Mouse (Mus musculus): ENCODE results near the gene Adamts17. TPM values are rescaled to one million over a fixed set of nuclear protein-coding genes. Genes with fewer than 3 reads are reported as not detected.

The Adamts17 gene
- polyA plus RNA-seq (2014; fragmentation: Illumina TruSeq; extraction: RNeasy Lipid Tissue Mini Kit (QIAGEN cat#74804); ENCODE audit: low read depth, low replicate concordance), result 0.76 TPM

GRCm38 (mm10) chr7:66839463-66840007 lies at the start of gene Adamts17:
Gene Adamts17 (plus strand): TSS chr7:66839735.

Other genes starting within 250 kb of the Adamts17 start
- gene Asb7, start 150.1 kb upstream of the Adamts17 start, polyA plus RNA-seq (2014; fragmentation: Illumina TruSeq; extraction: RNeasy Lipid Tissue Mini Kit (QIAGEN cat#74804); ENCODE audit: low read depth, low replicate concordance), result 11.6 TPM
- gene Lins1, start 149.8 kb upstream of the Adamts17 start, polyA plus RNA-seq (2014; fragmentation: Illumina TruSeq; extraction: RNeasy Lipid Tissue Mini Kit (QIAGEN cat#74804); ENCODE audit: low read depth, low replicate concordance), result 14.3 TPM
- 1.5 TPM for gene Cers3, start 96.2 kb upstream of the Adamts17 start, polyA plus RNA-seq (2014; fragmentation: Illumina TruSeq; extraction: RNeasy Lipid Tissue Mini Kit (QIAGEN cat#74804); ENCODE audit: low read depth, low replicate concordance)